Mouse (Mus musculus): ENCODE measurements around the gene Ninl.

The Ninl gene

GRCm38 (mm10) chr2:151039232-151039695 is at the start of gene Ninl, which contains the start of gene Nanp:
Ninl (minus strand) TSS chr2:151039382.
Nanp (minus strand) TSS chr2:151039398.
- DNase-seq (ENCODE audit: low spot score) = peak; percentile 93

- DNase-seq (ENCODE audit: low spot score) = no peak
Measured at GRCm38 (mm10) chr2:151056637-151057036, 17.5 kb upstream of the Ninl start.

- DNase-seq (ENCODE audit: low spot score) = no peak
Measured at GRCm38 (mm10) chr2:151040411-151040810, 1.2 kb upstream of the Ninl start.

GRCm38 (mm10) chr2:151039726-151040125 is 544 bp upstream of the Ninl start:
- DNase-seq (ENCODE audit: low spot score) = no peak

- no peak for DNase-seq (ENCODE audit: low spot score)
Measured at GRCm38 (mm10) chr2:151038811-151039222, 365 bp downstream of the Ninl start.

- DNase-seq (ENCODE audit: low spot score) = no peak
Measured at GRCm38 (mm10) chr2:151037876-151038552, 1.2 kb downstream of the Ninl start.

GRCm38 (mm10) chr2:151037292-151037691 is 1.9 kb downstream of the Ninl start:
- DNase-seq (ENCODE audit: low spot score) = no peak

- DNase-seq (ENCODE audit: low spot score) = no peak
Measured at GRCm38 (mm10) chr2:151036721-151037120, 2.5 kb downstream of the Ninl start.

- no peak for DNase-seq (ENCODE audit: low spot score)
Measured at GRCm38 (mm10) chr2:151034435-151034834, 4.7 kb downstream of the Ninl start.

GRCm38 (mm10) chr2:151021158-151021557 is 18.0 kb downstream of the Ninl start:
- DNase-seq (ENCODE audit: low spot score) = no peak

- DNase-seq (ENCODE audit: low spot score) = no peak
Measured at GRCm38 (mm10) chr2:151015316-151015715, 23.9 kb downstream of the Ninl start.

- no peak for DNase-seq (ENCODE audit: low spot score)
Measured at GRCm38 (mm10) chr2:151011273-151011672, 27.9 kb downstream of the Ninl start.

GRCm38 (mm10) chr2:151009515-151010085 is 29.6 kb downstream of the Ninl start:
- no peak for DNase-seq (ENCODE audit: low spot score)

GRCm38 (mm10) chr2:151008939-151009509 is 30.2 kb downstream of the Ninl start:
- DNase-seq (ENCODE audit: low spot score) = peak; percentile 61

GRCm38 (mm10) chr2:151008517-151008932 is 30.7 kb downstream of the Ninl start:
- no peak for DNase-seq (ENCODE audit: low spot score)

GRCm38 (mm10) chr2:151008006-151008405 is 31.2 kb downstream of the Ninl start:
- no peak for DNase-seq (ENCODE audit: low spot score)

- no peak for DNase-seq (ENCODE audit: low spot score)
Measured at GRCm38 (mm10) chr2:151006281-151006945, 32.8 kb downstream of the Ninl start.

- DNase-seq (ENCODE audit: low spot score) = no peak
Measured at GRCm38 (mm10) chr2:151004390-151004789, 34.8 kb downstream of the Ninl start.

GRCm38 (mm10) chr2:151003796-151004195 is 35.4 kb downstream of the Ninl start:
- no peak for DNase-seq (ENCODE audit: low spot score)

- DNase-seq (ENCODE audit: low spot score) = no peak
Measured at GRCm38 (mm10) chr2:151001619-151002175, 37.5 kb downstream of the Ninl start.

GRCm38 (mm10) chr2:151000402-151001178 is 38.6 kb downstream of the Ninl start:
- peak; percentile 71 for DNase-seq (ENCODE audit: low spot score)

- no peak for DNase-seq (ENCODE audit: low spot score)
Measured at GRCm38 (mm10) chr2:150999021-150999420, 40.2 kb downstream of the Ninl start.

Measured in layer of hippocampus, adult 11-12 months (tissue).